Mouse (Mus musculus) myocyte (in vitro differentiated cells): ENCODE data around the gene Ifnl3.

Source experiments
- E2F4 ChIP-seq: IDR thresholded peaks from one replicate; pipeline ENCODE4 v1.6.1; 2011; ENCODE audit warnings: mild to moderate bottlenecking, control low read depth, moderate library complexity; ENCODE audit not compliant: insufficient read depth
- MAX ChIP-seq: IDR thresholded peaks from one replicate; pipeline ENCODE4 v1.6.1; 2011; ENCODE audit warnings: low read depth, mild to moderate bottlenecking, control low read depth
- MYOD1 ChIP-seq, 3 experiments: IDR thresholded peaks; one replicate each; pipeline ENCODE4 v1.6.1; 2011; ENCODE audit warnings: control low read depth in 2 of 3, low read depth in 2 of 3, mild to moderate bottlenecking in 2 of 3, moderate library complexity in 1 of 3; ENCODE audit not compliant: insufficient read length in 2 of 3, control insufficient read depth in 1 of 3
- MYOG ChIP-seq, 3 experiments: IDR thresholded peaks; one replicate each; pipeline ENCODE4 v1.6.1; 2011; ENCODE audit warnings: control low read depth in 2 of 3, low read depth in 2 of 3, mild to moderate bottlenecking in 2 of 3; ENCODE audit not compliant: insufficient read length in 2 of 3, control insufficient read depth in 1 of 3, insufficient read depth in 1 of 3
- POLR2A ChIP-seq: IDR thresholded peaks from one replicate; pipeline ENCODE4 v1.6.1; 2011; ENCODE audit warnings: low read depth, mild to moderate bottlenecking, control low read depth, moderate library complexity; ENCODE audit not compliant: insufficient read length
- POLR2AphosphoS2 ChIP-seq: IDR thresholded peaks from one replicate; pipeline ENCODE4 v1.6.1; 2011; ENCODE audit warnings: low read depth, control low read depth; ENCODE audit not compliant: insufficient read length
- REST ChIP-seq: IDR thresholded peaks from one replicate; pipeline ENCODE4 v1.6.1; 2011; ENCODE audit warnings: mild to moderate bottlenecking, control low read depth, moderate library complexity; ENCODE audit not compliant: insufficient read depth, insufficient read length
- TCF12 ChIP-seq: IDR thresholded peaks from one replicate; pipeline ENCODE4 v1.6.1; 2011; ENCODE audit warnings: mild to moderate bottlenecking, control low read depth; ENCODE audit not compliant: poor library complexity, insufficient read depth, severe bottlenecking
- TCF3 ChIP-seq: IDR thresholded peaks from one replicate; pipeline ENCODE4 v1.6.1; 2011; ENCODE audit warnings: low read depth, control low read depth; ENCODE audit not compliant: insufficient read length
- USF1 ChIP-seq: IDR thresholded peaks from one replicate; pipeline ENCODE4 v1.6.1; 2011; ENCODE audit warnings: low read depth, mild to moderate bottlenecking, control low read depth, moderate library complexity

DNA sequence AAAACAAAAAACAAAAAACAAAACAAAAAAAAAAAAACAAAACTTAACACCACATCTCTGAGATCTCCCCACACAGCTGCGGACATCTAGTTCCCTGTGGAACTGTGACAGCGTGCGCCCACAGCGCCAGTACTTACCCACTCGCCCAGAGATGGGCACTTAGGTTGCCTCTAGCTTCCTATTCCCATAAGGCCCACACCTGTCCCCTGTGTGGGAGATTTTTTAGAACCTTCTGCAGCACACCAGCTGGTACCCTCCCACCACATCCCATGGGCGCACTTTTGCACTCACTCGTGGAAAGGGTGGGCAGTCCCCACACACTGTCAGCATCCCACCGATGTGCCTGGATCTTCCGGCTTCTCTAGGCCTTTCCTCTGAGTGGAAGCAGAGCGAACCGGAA is 39.8 kb upstream of the Ifnl3 start:
- TF ChIP-seq POLR2A (no peak), TCF12 (no peak), MYOG (IDR thresholded peaks at IDR 0.05; ENCODE audit: control insufficient read depth in 1 of 3, insufficient read depth in 1 of 3, insufficient read length in 2 of 3, low read depth in 2 of 3) (no peak), POLR2AphosphoS2 (no peak), USF1 (no peak), MAX (no peak), TCF3 (no peak), E2F4 (no peak), REST (no peak), MYOD1 (IDR thresholded peaks at IDR 0.05; ENCODE audit: control insufficient read depth in 1 of 3, insufficient read length in 2 of 3, low read depth in 2 of 3) (no peak)
